Mouse (Mus musculus): Measurements from ENCODE around the gene Tex50. TPM values are rescaled to one million over a fixed set of nuclear protein-coding genes. Genes with fewer than 3 reads are reported as not detected.
"Not testable (repeated sequence)": the region's sequence is repeated elsewhere in the genome, so short reads cannot be mapped to it uniquely, and the experiment has no call there.

The Tex50 gene
- polyA plus RNA-seq, 1 experiment from 2014 or later: not detected

GRCm38 (mm10) chr1:161156546-161156945 is 2.6 kb downstream of the Tex50 start:
- ChIA-PET CTCF (no interaction called here), POLR2A (interaction anchor here (0.6 to 1.0 kb wide), 2 partner anchors 17 to 694 kb away, joined by 3 to 5 read pairs; no protein-coding TSS in a partner anchor)
- DNase-seq (ENCODE audit: low read depth, low spot score): no peak
- in situ Hi-C loops (cut with MboI; ENCODE audit: low pct_unique_long_range_greater_than_20kb): no loop called here
- TF ChIP-seq CTCF (IDR thresholded peaks at IDR 0.05): no peak
- H3K27me3 ChIP-seq: peaks cover 15% of the 10 kb centered on the region
- ATAC-seq: no peak

- POLR2A ChIA-PET: no interaction called here
- H3K27me3 ChIP-seq: peaks cover 16% of the 10 kb centered on the region
- DNase-seq (ENCODE audit: low read depth, low spot score) (no peak), ATAC-seq (no peak)
- no peak for TF ChIP-seq CTCF (IDR thresholded peaks at IDR 0.05)
- CTCF ChIA-PET: interaction anchor here (1.0 kb wide), 1 partner anchor 19 kb away, joined by 3 read pairs; no protein-coding TSS in a partner anchor
- in situ Hi-C loops (cut with MboI; ENCODE audit: low pct_unique_long_range_greater_than_20kb): no loop called here
Measured at GRCm38 (mm10) chr1:161151098-161151497, 8.0 kb downstream of the Tex50 start.

- CTCF ChIA-PET: no interaction called here
- DNase-seq (ENCODE audit: low read depth, low spot score): no peak
- in situ Hi-C loops (cut with MboI; ENCODE audit: low pct_unique_long_range_greater_than_20kb): no loop called here
- no peak for ATAC-seq
- H3K27me3 ChIP-seq: peaks cover 4% of the 10 kb centered on the region
- POLR2A ChIA-PET: no interaction called here
- no peak for TF ChIP-seq CTCF (IDR thresholded peaks at IDR 0.05)
Measured at GRCm38 (mm10) chr1:161147888-161148287, 11.2 kb downstream of the Tex50 start.

GRCm38 (mm10) chr1:161145611-161146010 is 13.5 kb downstream of the Tex50 start:
- H3K27me3 ChIP-seq; in situ Hi-C loops (cut with MboI; ENCODE audit: low pct_unique_long_range_greater_than_20kb); POLR2A ChIA-PET; ATAC-seq; CTCF ChIA-PET; DNase-seq (ENCODE audit: low read depth, low spot score): not testable (repeated sequence)

- ATAC-seq: no peak
- no peaks in the 10 kb centered on the region for H3K27me3 ChIP-seq
- DNase-seq (ENCODE audit: low read depth, low spot score): no peak
- CTCF ChIA-PET: no interaction called here
- in situ Hi-C loops (cut with MboI; ENCODE audit: low pct_unique_long_range_greater_than_20kb): no loop called here
- POLR2A ChIA-PET: no interaction called here
- TF ChIP-seq CTCF (IDR thresholded peaks at IDR 0.05): no peak
Measured at GRCm38 (mm10) chr1:161143216-161143615, 15.9 kb downstream of the Tex50 start.

GRCm38 (mm10) chr1:161142531-161143159 is 16.5 kb downstream of the Tex50 start, which contains the start of gene Ankrd45:
Gene Ankrd45, plus strand, starts transcription at chr1:161142691.
- POLR2A ChIA-PET: no interaction called here
- no peak for DNase-seq (ENCODE audit: low read depth, low spot score)
- TF ChIP-seq CTCF (IDR thresholded peaks at IDR 0.05): no peak
- CTCF ChIA-PET: no interaction called here
- in situ Hi-C loops (cut with MboI; ENCODE audit: low pct_unique_long_range_greater_than_20kb): no loop called here
- H3K27me3 ChIP-seq: no peaks in the 10 kb centered on the region
- ATAC-seq: no peak

GRCm38 (mm10) chr1:161140026-161140762 is 18.9 kb downstream of the Tex50 start:
- TF ChIP-seq CTCF (IDR thresholded peaks at IDR 0.05): peak; percentile 34
- ChIA-PET POLR2A (no interaction called here), CTCF (no interaction called here)
- in situ Hi-C loops (cut with MboI; ENCODE audit: low pct_unique_long_range_greater_than_20kb): no loop called here
- ATAC-seq (no peak), DNase-seq (ENCODE audit: low read depth, low spot score) (no peak)
- H3K27me3 ChIP-seq: no peaks in the 10 kb centered on the region

- ChIA-PET POLR2A (no interaction called here), CTCF (interaction anchor here (0.7 to 1.1 kb wide), 2 partner anchors 10 to 11 kb away, joined by 3 read pairs; no protein-coding TSS in a partner anchor)
- no peaks in the 10 kb centered on the region for H3K27me3 ChIP-seq
- in situ Hi-C loops (cut with MboI; ENCODE audit: low pct_unique_long_range_greater_than_20kb): no loop called here
- DNase-seq (ENCODE audit: low read depth, low spot score) (no peak), ATAC-seq (no peak)
- TF ChIP-seq CTCF (IDR thresholded peaks at IDR 0.05): no peak
Measured at GRCm38 (mm10) chr1:161139496-161139895, 19.6 kb downstream of the Tex50 start.

GRCm38 (mm10) chr1:161130726-161131664 is 28.1 kb downstream of the Tex50 start, which contains the start of gene Klhl20:
Gene Klhl20, minus strand, starts transcription at chr1:161131511.
- in situ Hi-C loops (cut with MboI; ENCODE audit: low pct_unique_long_range_greater_than_20kb): no loop called here
- ATAC-seq: peak; percentile 95
- no peak for TF ChIP-seq CTCF (IDR thresholded peaks at IDR 0.05)
- POLR2A ChIA-PET: interaction anchor here (0.6 to 1.4 kb wide), 3 partner anchors 17 to 95 kb away, joined by 3 read pairs; no protein-coding TSS in a partner anchor
- CTCF ChIA-PET: interaction anchor here (1.0 kb wide), 1 partner anchor 20 kb away, joined by 3 read pairs; no protein-coding TSS in a partner anchor
- H3K27me3 ChIP-seq: no peaks in the 10 kb centered on the region
- peak; percentile 69 for DNase-seq (ENCODE audit: low read depth, low spot score)

- TF ChIP-seq CTCF (IDR thresholded peaks at IDR 0.05): no peak
- CTCF ChIA-PET: interaction anchor here (0.7 kb wide), 1 partner anchor 16 kb away, joined by 3 read pairs; no protein-coding TSS in a partner anchor
- no peak for ATAC-seq
- POLR2A ChIA-PET: no interaction called here
- DNase-seq (ENCODE audit: low read depth, low spot score): no peak
- H3K27me3 ChIP-seq: no peaks in the 10 kb centered on the region
- in situ Hi-C loops (cut with MboI; ENCODE audit: low pct_unique_long_range_greater_than_20kb): no loop called here
Measured at GRCm38 (mm10) chr1:161126461-161126860, 32.7 kb downstream of the Tex50 start.

Data from Patski (cell line).